Mouse (Mus musculus): ENCODE measurements around the gene Sprtn. TPM values are rescaled to one million over a fixed set of nuclear protein-coding genes. Genes with fewer than 3 reads are reported as not detected.

The Sprtn gene
- polyA plus RNA-seq, 1 experiment from 2014 or later, result 6.9 TPM

DNA sequence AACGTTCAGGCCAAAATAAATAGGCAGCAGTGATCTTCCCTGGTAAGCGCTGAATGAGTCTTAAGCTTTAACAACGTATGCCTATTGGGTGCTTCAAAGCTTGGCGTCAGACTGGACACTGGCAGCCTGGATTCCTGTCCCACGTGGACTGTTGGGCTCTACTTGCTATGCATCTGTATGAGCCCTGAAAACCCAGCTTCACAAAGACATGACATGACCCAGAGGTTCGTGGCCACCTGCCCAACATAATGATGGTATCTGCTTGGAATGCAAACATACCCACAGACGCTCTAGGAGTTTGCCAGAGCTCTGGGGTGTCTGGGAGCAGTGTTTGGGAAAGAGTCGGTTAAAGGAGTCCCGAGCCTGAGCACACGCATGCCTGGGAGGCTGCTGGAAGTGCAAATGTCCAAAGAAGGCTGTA is 28.7 kb downstream of the Sprtn start:
- peak; percentile 53; the same call in 1 of the 2 replicates for ATAC-seq (ENCODE audit: insufficient number of reproducible peaks, insufficient read depth, low FRiP score, low read depth)

DNA sequence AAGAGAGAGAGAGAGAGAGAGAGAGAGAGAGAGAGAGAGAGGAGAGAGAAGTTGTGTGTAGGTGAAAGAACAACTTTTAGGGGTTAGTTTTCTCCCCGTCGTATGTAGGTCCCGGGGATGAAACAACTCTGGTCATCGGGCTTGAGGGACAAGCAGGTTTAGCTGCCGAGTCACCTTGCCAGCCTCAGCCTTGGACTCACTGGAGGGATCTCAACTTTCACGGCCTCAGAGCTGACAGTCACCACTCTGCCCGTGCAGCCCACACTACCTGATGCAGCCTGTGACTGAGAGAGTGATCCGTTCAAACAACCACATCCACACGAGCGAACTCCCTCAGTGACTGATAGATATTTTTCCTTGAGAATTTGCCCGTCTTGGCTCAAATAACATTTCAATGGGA is 31.3 kb downstream of the Sprtn start:
- WGBS, result 80% methylated on average over 11 of the region's 11 CpGs

More for the DNA sequence above, 28.7 kb downstream of the Sprtn start:
- H3K27ac ChIP-seq (ENCODE audit: low read length), result peak overlapping the region; percentile 18; the same call in 1 of the 2 replicates
- H3K4me3 ChIP-seq (ENCODE audit: low read depth, low read length), result no peak overlapping the region
- no peaks in the 10 kb centered on the region for H3K36me3 ChIP-seq (ENCODE audit: control insufficient read depth, insufficient read depth, low read length)
- H3K4me1 ChIP-seq (ENCODE audit: control insufficient read depth, insufficient read depth, low read length), result peaks cover 14% of the 10 kb centered on the region
- no peak overlapping the region for H3K4me2 ChIP-seq (replicated peaks; ENCODE audit: low read depth, low read length)
- WGBS, result 43% methylated on average over 10 of the region's 10 CpGs
- H3K9me3 ChIP-seq (ENCODE audit: control insufficient read depth, low read depth, low read length), result no peaks in the 10 kb centered on the region
- H3K27me3 ChIP-seq (ENCODE audit: control insufficient read depth, insufficient read depth, low read length), result no peaks in the 10 kb centered on the region
- no peak overlapping the region for H3K9ac ChIP-seq (replicated peaks; ENCODE audit: low read depth, low read length)

DNA sequence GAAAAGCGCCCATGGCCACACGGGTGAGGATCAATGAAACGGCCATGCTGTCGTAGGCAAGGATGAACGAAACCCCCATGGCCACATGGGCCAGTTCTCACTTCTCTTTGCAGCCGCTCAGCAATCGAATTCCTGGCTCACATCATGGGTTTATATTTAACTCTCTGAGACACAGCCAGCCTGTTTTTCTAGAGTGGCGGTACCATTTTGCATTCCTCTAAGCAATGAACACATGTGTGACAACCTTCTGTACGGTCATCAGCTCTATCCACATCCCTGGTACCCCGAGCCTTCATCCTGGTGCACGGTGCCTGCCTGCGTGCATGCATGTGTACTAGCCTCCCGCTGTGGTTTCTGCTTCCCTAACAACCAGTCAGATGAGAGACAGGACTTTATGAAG is 32.4 kb downstream of the Sprtn start:
- no peak overlapping the region for H3K4me3 ChIP-seq (ENCODE audit: low read depth, low read length)
- no peak overlapping the region for H3K27ac ChIP-seq (ENCODE audit: low read length)
- H3K9me3 ChIP-seq (ENCODE audit: control insufficient read depth, low read depth, low read length), result no peaks in the 10 kb centered on the region
- H3K9ac ChIP-seq (replicated peaks; ENCODE audit: low read depth, low read length), result no peak overlapping the region
- 0 out of 2 replicates have a peak, but pooled peaks cover 5% of the 10 kb centered on the region for H3K4me1 ChIP-seq (ENCODE audit: control insufficient read depth, insufficient read depth, low read length)
- no peak overlapping the region for H3K4me2 ChIP-seq (replicated peaks; ENCODE audit: low read depth, low read length)
- 91% methylated on average over 13 of the region's 13 CpGs for WGBS
- H3K36me3 ChIP-seq (ENCODE audit: control insufficient read depth, insufficient read depth, low read length), result no peaks in the 10 kb centered on the region
- H3K27me3 ChIP-seq (ENCODE audit: control insufficient read depth, insufficient read depth, low read length), result no peaks in the 10 kb centered on the region
- ATAC-seq (ENCODE audit: insufficient number of reproducible peaks, insufficient read depth, low FRiP score, low read depth), result no peak

More for the DNA sequence above, 31.3 kb downstream of the Sprtn start:
- H3K27me3 ChIP-seq (ENCODE audit: control insufficient read depth, insufficient read depth, low read length), result no peaks in the 10 kb centered on the region
- no peak overlapping the region for H3K4me3 ChIP-seq (ENCODE audit: low read depth, low read length)
- no peak overlapping the region for H3K4me2 ChIP-seq (replicated peaks; ENCODE audit: low read depth, low read length)
- H3K9ac ChIP-seq (replicated peaks; ENCODE audit: low read depth, low read length), result no peak overlapping the region
- ATAC-seq (ENCODE audit: insufficient number of reproducible peaks, insufficient read depth, low FRiP score, low read depth), result no peak
- 0 out of 2 replicates have a peak, but pooled peaks cover 5% of the 10 kb centered on the region for H3K4me1 ChIP-seq (ENCODE audit: control insufficient read depth, insufficient read depth, low read length)
- no peaks in the 10 kb centered on the region for H3K9me3 ChIP-seq (ENCODE audit: control insufficient read depth, low read depth, low read length)
- H3K27ac ChIP-seq (ENCODE audit: low read length), result no peak overlapping the region
- no peaks in the 10 kb centered on the region for H3K36me3 ChIP-seq (ENCODE audit: control insufficient read depth, insufficient read depth, low read length)

DNA sequence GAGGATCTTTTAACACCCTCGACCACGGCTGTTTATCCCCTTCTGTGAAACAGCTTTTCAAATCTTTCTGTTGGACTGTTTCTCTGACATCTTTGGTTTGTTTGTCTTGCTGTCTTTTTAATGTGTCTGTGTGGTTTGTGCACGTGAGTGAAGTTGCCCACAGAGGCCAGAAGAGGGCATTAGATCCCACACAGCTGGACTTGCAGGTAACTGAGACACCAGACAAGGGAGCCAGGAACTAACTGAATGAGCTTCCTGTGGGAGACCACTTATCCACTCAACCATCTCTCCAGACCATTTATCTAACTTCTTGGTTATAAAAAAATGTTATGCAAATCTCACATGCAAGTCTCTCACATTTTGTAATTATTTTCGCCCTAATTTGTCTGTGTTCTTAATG is 33.0 kb downstream of the Sprtn start:
- no peak overlapping the region for H3K27ac ChIP-seq (ENCODE audit: low read length)
- H3K36me3 ChIP-seq (ENCODE audit: control insufficient read depth, insufficient read depth, low read length), result no peaks in the 10 kb centered on the region
- H3K4me2 ChIP-seq (replicated peaks; ENCODE audit: low read depth, low read length), result no peak overlapping the region
- ATAC-seq (ENCODE audit: insufficient number of reproducible peaks, insufficient read depth, low FRiP score, low read depth), result no peak
- no peaks in the 10 kb centered on the region for H3K27me3 ChIP-seq (ENCODE audit: control insufficient read depth, insufficient read depth, low read length)
- no peaks in the 10 kb centered on the region for H3K9me3 ChIP-seq (ENCODE audit: control insufficient read depth, low read depth, low read length)
- 84% methylated on average over 4 of the region's 4 CpGs for WGBS
- no peak overlapping the region for H3K9ac ChIP-seq (replicated peaks; ENCODE audit: low read depth, low read length)
- H3K4me3 ChIP-seq (ENCODE audit: low read depth, low read length), result no peak overlapping the region
- 0 out of 2 replicates have a peak, but pooled peaks cover 2% of the 10 kb centered on the region for H3K4me1 ChIP-seq (ENCODE audit: control insufficient read depth, insufficient read depth, low read length)

DNA sequence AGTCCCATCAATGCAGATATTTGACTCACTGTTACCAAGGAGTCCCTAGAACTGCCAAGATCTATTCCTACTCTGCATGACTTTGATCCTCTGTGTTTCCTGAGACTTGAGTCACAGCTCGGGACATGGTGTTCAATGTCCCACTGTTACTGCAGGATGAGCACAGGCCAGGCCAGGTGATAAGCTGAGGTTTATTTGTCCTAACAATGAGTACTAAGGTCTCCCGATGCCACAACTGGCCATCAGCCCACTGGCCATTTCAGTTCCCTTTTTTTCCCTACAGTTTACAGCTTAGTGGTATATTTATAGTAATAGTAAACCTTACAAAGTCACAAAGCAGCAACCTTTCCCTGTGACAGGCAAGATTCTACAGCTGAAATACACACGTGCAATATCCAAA is 34.7 kb downstream of the Sprtn start:
- Histone ChIP-seq H3K9me3 (ENCODE audit: control insufficient read depth, low read depth, low read length) (no peaks in the 10 kb centered on the region), H3K27ac (ENCODE audit: low read length) (no peak overlapping the region), H3K36me3 (ENCODE audit: control insufficient read depth, insufficient read depth, low read length) (no peaks in the 10 kb centered on the region), H3K4me2 (replicated peaks; ENCODE audit: low read depth, low read length) (no peak overlapping the region), H3K9ac (replicated peaks; ENCODE audit: low read depth, low read length) (no peak overlapping the region), H3K27me3 (ENCODE audit: control insufficient read depth, insufficient read depth, low read length) (no peaks in the 10 kb centered on the region), H3K4me3 (ENCODE audit: low read depth, low read length) (no peak overlapping the region), H3K4me1 (ENCODE audit: control insufficient read depth, insufficient read depth, low read length) (no peaks in the 10 kb centered on the region)
- 80% methylated on average over 3 of the region's 3 CpGs for WGBS
- no peak for ATAC-seq (ENCODE audit: insufficient number of reproducible peaks, insufficient read depth, low FRiP score, low read depth)

DNA sequence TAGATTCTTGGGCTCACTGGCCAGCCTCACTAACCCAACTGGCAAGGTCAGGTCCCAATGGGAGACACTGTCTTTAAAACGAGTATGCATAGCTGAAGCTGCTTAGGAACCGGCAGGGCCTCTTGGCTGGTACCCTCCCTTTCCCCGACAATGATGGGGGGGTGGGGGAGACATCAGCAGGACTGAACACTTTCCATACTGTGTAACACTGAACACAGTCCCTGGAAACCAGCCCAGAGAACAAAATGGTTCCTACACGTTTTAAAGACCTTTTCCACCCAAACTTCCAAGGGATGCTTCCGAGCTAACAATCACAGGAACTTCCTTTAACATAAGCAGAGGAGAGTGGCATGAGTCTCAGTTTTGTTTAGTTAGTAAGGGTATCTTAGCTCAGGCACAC is 37.4 kb downstream of the Sprtn start:
- Histone ChIP-seq H3K9ac (replicated peaks; ENCODE audit: low read depth, low read length) (no peak overlapping the region), H3K9me3 (ENCODE audit: control insufficient read depth, low read depth, low read length) (no peaks in the 10 kb centered on the region), H3K4me1 (ENCODE audit: control insufficient read depth, insufficient read depth, low read length) (no peaks in the 10 kb centered on the region), H3K36me3 (ENCODE audit: control insufficient read depth, insufficient read depth, low read length) (peaks cover 5% of the 10 kb centered on the region; the same call in 1 of the 2 replicates), H3K27ac (ENCODE audit: low read length) (no peak overlapping the region), H3K4me2 (replicated peaks; ENCODE audit: low read depth, low read length) (no peak overlapping the region), H3K4me3 (ENCODE audit: low read depth, low read length) (no peak overlapping the region), H3K27me3 (ENCODE audit: control insufficient read depth, insufficient read depth, low read length) (no peaks in the 10 kb centered on the region)
- ATAC-seq (ENCODE audit: insufficient number of reproducible peaks, insufficient read depth, low FRiP score, low read depth), result no peak
- WGBS, result 85% methylated on average over 5 of the region's 5 CpGs

DNA sequence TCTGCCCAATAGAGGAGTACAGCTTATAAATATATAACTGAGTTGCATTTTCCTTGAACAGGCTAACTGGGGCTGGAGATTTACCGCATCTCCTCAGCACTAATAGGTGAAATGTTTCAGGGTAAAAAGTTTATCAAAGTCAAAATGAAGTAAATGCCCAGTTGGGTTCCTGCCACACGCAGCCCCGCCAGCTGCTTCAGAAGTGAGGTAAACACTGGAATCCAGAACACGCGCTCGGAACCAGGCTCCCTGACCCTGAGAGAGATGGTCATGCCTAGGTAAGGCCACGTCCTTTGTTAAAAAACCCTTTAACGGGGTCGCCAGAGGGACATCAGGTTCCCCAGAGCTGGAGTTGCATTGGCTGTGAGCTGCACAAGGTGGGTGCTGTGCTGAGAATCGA is 39.0 kb downstream of the Sprtn start:
- WGBS, result 93% methylated on average over 10 of the region's 10 CpGs
- no peaks in the 10 kb centered on the region for H3K9me3 ChIP-seq (ENCODE audit: control insufficient read depth, low read depth, low read length)
- no peak for ATAC-seq (ENCODE audit: insufficient number of reproducible peaks, insufficient read depth, low FRiP score, low read depth)

DNA sequence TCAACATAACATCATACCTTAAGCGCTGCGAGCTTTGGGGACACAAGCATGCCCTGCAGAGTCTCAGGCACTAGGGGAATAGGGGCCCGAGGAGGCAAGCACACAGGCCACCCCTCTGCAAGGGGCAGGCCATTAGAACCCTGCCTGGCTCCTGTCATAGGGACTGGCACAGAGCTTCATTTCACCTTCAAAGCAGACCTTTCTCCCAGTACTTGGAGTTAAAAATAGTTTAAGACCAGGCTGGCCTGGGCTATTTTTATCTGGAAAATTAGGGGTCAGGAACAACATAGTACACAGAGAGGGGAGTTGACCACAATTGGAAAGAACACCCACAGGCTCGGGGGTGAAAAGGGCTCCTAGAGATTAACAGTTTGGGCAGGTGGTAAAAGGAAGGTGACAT is 39.6 kb downstream of the Sprtn start:
- H3K4me2 ChIP-seq (replicated peaks; ENCODE audit: low read depth, low read length), result no peak overlapping the region
- ATAC-seq (ENCODE audit: insufficient number of reproducible peaks, insufficient read depth, low FRiP score, low read depth), result no peak
- H3K4me1 ChIP-seq (ENCODE audit: control insufficient read depth, insufficient read depth, low read length), result no peaks in the 10 kb centered on the region
- no peak overlapping the region for H3K4me3 ChIP-seq (ENCODE audit: low read depth, low read length)
- H3K36me3 ChIP-seq (ENCODE audit: control insufficient read depth, insufficient read depth, low read length), result peaks cover 5% of the 10 kb centered on the region; the same call in 1 of the 2 replicates
- no peaks in the 10 kb centered on the region for H3K9me3 ChIP-seq (ENCODE audit: control insufficient read depth, low read depth, low read length)
- WGBS, result 86% methylated on average over 4 of the region's 4 CpGs
- no peaks in the 10 kb centered on the region for H3K27me3 ChIP-seq (ENCODE audit: control insufficient read depth, insufficient read depth, low read length)
- no peak overlapping the region for H3K27ac ChIP-seq (ENCODE audit: low read length)
- no peak overlapping the region for H3K9ac ChIP-seq (replicated peaks; ENCODE audit: low read depth, low read length)

More for the DNA sequence above, 39.0 kb downstream of the Sprtn start:
- Histone ChIP-seq H3K27ac (ENCODE audit: low read length) (no peak overlapping the region), H3K36me3 (ENCODE audit: control insufficient read depth, insufficient read depth, low read length) (peaks cover 5% of the 10 kb centered on the region; the same call in 1 of the 2 replicates), H3K4me2 (replicated peaks; ENCODE audit: low read depth, low read length) (no peak overlapping the region), H3K4me1 (ENCODE audit: control insufficient read depth, insufficient read depth, low read length) (no peaks in the 10 kb centered on the region), H3K27me3 (ENCODE audit: control insufficient read depth, insufficient read depth, low read length) (no peaks in the 10 kb centered on the region), H3K9ac (replicated peaks; ENCODE audit: low read depth, low read length) (no peak overlapping the region), H3K4me3 (ENCODE audit: low read depth, low read length) (no peak overlapping the region)

DNA sequence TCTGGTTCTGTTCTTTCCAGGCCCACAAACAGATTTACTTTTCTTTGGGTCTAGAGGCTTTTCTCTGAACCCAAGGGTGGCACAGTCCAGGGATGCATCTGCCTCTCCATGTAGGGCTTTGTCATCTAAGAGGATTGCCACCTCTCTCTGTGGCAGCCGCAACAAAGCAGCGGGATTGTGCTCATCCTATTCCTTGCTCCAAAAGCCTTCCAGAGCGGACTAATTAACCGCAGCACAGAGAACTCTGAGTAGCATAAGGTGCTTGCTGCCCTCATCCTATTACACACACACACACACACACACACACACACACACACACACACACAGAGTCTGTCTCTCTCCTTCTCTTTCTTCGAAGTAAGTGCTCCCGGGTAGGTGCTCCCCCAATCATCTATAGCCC is 46.1 kb downstream of the Sprtn start:
- peaks cover 14% of the 10 kb centered on the region; the same call in 1 of the 2 replicates for H3K4me1 ChIP-seq (ENCODE audit: control insufficient read depth, insufficient read depth, low read length)
- no peaks in the 10 kb centered on the region for H3K27me3 ChIP-seq (ENCODE audit: control insufficient read depth, insufficient read depth, low read length)
- H3K9me3 ChIP-seq (ENCODE audit: control insufficient read depth, low read depth, low read length), result no peaks in the 10 kb centered on the region
- H3K27ac ChIP-seq (ENCODE audit: low read length), result no peak overlapping the region
- H3K4me3 ChIP-seq (ENCODE audit: low read depth, low read length), result no peak overlapping the region
- H3K9ac ChIP-seq (replicated peaks; ENCODE audit: low read depth, low read length), result no peak overlapping the region
- no peak for ATAC-seq (ENCODE audit: insufficient number of reproducible peaks, insufficient read depth, low FRiP score, low read depth)
- H3K4me2 ChIP-seq (replicated peaks; ENCODE audit: low read depth, low read length), result no peak overlapping the region
- 98% methylated on average over 6 of the region's 6 CpGs for WGBS
- peaks cover 4% of the 10 kb centered on the region; the same call in 1 of the 2 replicates for H3K36me3 ChIP-seq (ENCODE audit: control insufficient read depth, insufficient read depth, low read length)
